Mouse (Mus musculus): ENCODE results near the gene Maneal.

The Maneal gene

DNA sequence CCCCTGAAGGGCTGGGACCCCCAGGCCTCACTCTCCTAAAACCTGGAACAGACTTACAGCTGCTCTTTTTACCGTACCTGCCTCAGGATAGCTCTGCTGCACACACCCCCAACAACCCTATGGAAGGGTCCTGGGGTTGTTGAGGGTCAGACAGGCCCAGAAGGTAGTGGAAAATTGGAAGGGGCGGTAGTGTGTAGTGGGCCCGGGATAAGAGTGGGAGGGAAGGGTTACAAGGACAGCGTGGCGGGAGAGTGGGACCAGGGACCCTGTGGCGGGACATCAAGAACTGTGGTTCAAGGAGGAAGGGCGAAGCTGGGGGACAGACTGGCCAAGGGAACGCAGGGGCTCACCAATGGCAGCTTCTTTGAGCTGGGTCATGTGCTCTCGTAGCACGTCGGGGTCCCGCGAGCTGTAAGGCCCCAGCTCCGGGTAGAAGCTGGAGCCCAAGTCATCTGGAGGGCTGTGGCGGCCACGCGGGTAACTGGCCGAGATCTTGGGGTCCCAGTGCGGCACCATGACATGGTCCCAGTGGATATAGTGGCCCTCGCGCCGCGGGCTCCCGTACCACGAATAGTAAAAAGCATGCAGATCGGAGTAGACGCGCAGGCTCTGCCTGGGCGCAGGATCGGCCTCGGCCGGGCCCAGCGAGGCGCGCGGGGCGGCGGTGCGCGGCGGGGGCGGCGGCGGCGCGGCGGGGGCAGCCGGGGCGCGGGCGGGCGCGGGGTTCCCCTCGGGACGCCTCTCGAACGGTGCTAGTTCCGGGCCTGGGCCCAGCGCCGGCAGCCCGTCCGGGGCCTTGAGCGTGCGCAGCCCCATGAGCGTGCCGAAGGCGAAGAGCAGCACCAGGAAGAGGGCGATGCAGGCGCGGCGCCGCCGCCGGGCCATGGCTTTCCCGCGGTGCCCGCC lies at the start of gene Maneal:
Maneal (minus strand) TSS at position 889 of the 906 bp plus-strand sequence.
- no peak for DNase-seq (ENCODE audit: low spot score in 2 of 2)

DNA sequence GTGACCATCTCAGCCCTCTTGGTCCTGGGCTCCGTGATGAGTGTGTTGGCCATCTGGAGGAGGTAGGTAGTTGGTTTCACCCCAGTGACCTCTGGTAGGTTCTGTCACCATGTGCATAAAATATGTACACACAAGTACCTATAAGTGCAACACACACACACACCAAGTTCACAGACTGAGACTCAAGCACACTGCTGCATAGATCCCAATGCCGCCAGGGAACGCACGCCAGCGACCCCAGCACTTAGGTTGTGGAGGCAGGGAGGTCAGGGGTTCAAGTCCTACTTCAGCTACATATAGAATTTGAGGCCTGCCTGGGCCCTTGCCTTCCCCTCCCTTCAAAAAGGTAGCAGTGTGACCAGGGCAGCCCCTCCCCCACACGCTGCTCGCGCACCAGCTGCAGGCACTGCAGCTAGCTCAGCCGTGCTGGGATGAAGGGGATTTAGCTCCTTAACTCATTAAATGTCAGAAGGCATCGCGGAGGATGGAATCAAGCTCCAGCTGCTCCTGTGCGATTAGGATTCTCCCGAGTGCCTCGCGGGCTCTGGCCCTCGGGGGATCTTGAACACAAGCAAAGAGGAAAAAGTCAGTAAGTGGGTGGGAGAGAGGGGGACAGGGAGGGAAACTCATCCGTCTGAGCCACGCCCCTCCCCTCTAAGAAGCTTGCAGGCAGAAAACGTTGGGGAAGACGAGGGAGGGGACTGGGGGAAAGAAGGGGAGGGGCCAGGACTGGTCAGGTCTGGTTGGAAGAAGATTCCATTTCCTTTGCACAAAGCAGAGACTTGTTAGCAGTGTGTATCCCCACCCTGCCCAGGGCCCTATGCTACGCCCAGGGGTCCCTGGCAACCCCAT lies 44.2 kb upstream of the Maneal start:
- DNase-seq (ENCODE audit: low spot score in 2 of 2): no peak

DNA sequence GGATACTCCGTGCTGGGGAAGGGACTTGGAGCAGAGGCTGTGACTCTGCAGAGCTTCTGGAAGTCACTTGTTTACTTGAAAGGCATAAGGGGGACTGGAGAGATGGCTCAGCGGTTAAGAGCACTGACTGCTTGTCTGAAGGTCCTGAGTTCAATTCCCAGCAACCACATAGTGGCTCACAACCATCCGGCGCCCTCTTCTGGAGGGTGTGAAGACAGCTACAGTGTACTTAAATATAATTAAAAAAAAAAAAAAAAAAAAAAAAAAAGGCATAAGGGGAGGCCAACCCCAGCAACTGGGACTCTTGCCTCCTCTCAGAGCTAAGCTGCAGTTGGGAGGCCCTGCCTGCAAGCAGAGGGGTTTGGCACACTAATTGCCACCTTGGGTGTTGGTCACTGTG lies 43.4 kb upstream of the Maneal start:
- no peak for DNase-seq (ENCODE audit: low spot score in 2 of 2)

DNA sequence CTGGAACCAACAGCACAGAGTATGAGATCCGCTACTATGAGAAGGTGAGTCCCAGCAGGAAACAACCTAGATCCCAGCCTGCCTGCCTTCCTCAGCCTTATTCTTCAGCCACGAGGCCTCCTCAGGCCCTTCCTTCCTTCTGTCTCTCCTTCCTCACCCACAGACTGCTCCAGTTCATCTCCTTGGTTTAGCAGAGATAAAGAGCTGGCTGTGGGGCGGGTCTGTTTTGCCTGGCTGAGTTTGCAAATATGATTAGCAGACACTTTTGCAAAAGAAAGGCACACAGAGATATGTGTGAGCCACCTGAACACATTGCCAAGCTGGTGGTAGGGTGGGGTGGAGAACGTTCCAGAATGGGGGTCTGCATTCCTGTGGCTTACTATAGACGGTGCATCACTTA lies 37.9 kb upstream of the Maneal start:
- no peak for DNase-seq (ENCODE audit: low spot score in 2 of 2)

DNA sequence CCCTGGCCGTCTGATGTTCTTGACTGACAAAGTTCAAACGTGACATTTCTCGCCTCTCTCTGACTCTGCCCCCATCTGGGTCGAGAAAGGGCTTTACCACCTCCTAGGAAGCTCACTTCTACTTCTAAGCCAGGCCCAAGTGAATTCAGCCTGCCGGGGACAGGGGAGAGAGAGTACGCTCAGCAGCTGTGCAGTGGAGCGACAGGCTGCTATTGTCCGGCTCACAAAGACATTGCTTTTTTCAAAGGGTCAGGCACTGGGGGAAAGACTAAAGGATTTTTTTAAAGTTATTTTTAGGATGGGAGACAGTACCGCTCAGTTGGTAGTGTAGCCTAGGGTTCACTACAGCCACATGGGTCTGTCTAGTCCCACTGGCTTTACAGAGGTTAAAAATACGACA lies 36.5 kb upstream of the Maneal start:
- DNase-seq (ENCODE audit: low spot score in 2 of 2): no peak

DNA sequence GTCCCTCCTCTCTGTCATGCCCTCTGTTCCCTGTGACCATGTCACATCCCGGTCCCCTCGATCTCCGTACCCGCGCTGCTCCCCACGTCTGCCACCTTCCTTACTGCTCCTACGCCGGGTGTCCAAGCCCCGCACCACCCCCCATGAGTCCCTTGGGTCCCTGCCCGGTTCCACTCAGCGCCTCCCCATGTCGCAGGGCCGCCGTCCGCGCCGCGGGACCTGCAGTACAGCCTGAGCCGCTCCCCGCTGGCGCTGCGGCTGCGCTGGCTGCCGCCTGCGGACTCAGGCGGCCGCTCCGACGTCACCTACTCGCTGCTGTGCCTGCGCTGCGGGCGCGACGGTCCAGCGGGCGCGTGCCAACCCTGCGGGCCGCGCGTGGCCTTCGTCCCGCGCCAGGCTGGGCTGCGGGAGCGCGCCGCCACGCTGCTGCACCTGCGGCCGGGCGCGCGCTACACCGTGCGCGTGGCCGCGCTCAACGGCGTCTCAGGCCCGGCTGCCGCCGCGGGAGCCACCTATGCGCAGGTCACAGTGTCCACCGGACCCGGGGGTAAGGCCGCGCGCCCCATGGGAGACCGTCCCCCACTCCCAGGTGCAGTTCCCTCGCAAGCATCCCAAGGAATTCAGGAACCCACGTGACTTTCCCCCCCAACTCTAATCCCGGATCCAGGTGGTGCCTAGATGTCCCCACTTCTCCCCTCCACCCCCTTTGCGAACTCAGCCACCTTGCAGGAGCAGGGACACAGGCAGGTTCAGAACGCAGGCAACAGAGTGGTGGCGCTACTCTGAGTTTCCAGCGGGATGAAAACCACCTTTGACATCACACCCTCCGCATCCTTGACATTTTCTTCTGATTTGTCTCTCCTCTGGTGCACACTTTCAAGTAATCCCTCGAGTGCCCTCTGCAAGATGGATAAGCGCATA lies 32.8 kb upstream of the Maneal start:
- DNase-seq (ENCODE audit: low spot score in 2 of 2): no peak

DNA sequence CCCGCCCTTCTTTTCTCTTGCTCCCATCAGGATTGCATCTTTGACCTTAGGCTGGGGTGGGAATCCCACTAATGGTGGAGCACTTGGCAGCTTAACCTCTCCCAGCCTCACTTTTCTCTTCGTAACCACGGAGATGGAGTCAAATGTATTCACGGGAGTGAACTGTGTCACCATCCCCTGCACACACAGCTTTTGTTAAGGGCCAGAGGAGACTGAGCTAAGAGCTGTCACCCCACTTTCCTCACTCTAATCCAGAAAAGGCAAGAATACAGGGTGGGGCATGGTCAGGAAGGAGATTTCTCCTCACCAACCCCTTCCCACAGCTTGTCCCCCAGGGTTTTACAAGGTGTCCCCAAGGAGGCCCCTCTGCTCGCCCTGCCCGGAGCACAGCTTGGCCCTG lies 31.8 kb upstream of the Maneal start:
- DNase-seq (ENCODE audit: low spot score in 2 of 2): no peak

DNA sequence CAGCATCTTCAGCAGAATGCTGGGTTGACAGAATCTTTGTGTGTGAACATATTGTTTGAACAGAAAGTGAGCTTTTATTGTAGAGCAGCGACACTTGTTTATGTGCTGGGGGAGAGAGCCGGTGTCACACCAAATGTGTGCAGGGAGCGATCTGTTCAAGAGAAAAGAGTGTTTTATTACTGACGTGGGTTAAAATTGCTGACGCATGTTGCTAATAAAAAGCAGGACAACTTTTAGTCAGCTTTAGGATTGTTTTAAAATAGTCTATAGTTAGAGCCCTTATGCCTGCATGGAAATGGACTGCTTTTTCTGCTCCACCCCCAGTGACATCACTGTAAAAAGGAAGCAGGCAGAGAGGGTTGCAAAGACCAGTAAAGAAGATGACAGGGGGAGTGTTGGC lies 28.9 kb upstream of the Maneal start:
- DNase-seq (ENCODE audit: low spot score in 2 of 2): no peak

DNA sequence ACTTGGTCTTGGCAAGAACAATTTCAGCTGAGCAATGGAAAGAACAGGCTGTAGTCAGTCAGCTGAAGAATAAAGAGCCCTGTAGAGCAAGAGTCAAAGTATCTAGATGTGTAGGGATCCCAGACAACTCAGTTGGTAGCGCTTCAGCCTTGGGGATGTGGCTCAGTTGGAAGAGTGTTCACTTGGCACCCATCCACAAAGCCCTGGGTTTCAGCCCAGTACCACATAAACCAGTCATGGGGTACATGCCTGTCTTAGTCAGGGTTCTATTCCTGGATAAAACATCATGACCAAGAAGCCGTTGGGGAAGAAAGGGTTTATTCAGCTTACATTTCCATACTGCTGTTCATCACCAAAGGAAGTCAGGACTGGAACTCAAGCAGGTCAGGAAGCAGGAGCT lies 28.0 kb upstream of the Maneal start:
- no peak for DNase-seq (ENCODE audit: low spot score in 2 of 2)

DNA sequence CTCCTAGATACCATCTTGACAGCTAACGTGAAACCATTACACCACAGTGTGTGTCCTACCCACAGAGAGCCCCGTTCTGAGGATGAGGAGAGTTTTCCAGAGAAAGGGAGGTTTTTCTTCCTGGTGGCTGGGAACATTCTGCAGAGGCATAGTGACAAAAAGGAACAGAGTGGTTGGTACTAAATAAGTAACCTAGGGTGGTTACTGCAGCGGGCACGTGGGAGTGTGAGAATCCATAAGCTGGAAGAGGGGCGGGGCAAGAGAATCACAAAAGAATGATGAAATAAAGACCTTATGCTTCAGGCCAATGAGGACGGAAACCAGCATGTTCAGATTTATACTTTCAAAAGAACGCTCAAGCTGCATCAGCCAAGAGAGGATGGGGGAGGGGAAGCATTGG lies 26.7 kb upstream of the Maneal start:
- DNase-seq (ENCODE audit: low spot score in 2 of 2): no peak

DNA sequence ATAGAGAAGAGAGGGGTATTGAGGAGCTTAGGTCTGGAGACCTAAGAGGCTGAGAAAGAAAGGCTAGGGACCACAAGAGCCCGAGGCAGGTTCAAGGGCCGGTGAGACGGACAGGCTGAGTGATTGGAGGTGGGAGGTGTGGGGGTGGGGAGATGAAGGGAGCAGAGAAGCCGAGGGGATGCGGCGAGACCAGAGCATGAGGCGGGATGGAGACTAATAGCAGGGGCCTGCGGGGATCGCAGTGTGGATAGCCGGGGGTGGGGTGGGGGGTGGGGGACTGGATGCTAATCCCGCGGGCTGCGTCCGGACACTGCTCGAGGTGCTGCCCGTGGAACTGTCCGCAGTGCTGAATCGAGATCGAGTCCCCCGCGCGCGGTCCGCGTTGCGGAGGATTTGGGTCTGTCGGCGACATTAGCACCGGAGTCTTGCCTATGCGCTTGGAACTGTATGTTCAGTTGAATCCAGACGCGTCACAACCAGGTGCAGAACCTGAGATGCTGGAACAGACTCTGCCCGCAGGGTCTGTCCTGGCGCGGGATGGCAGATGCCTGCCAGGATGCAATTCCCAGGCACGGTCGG lies 20.3 kb upstream of the Maneal start:
- DNase-seq (ENCODE audit: low spot score in 2 of 2): no peak

DNA sequence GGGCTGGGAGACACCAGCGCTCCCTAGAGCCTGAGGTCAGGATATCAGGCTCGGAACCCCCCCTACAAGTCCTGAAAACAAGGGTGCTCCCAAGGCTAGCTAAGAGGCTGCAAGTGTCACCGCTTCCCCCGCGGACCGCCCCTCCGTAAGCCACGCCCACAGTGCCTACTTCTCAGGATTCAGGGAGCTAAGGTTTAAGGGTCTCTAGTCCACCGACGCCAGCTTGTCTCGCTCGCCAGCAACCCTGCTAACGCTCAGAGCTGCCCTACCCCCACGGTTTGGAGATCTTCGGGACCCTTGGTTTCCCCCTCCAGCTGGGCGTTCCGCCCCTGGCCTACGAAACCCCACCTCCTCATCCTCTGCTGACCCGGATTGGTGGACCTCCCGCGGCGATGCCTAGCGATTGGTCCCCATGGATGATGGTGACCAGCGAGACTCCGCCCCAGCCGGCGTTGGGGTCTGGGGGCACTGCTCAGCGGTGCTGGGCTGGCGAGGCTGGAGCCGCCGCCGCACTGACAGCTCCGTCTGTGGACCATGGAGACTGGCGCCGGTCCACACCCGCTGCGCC lies 19.5 kb upstream of the Maneal start:
- DNase-seq (ENCODE audit: low spot score in 2 of 2): no peak

DNA sequence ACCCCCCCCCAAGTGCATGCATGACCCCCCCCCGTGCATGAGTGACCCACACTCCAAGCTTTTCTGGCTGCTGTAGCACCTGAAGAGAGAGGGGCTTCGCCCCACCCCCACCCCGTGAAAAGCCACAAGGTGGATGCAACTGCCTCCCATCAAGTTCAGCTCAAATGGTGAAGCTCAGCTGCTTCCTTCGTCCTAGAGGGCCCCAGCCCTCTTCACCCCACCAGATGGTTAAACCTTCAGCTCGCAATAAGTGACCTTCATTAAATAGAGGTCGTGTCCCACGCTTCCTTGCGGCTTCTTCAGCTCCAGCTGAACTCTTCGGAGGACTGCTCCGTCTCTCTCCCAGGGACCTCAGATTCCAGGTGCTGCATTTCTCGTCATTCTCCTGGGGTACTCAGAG lies 18.6 kb upstream of the Maneal start, which contains the start of gene Epha10:
Epha10 (plus strand) TSS at position 301 of the 400 bp plus-strand sequence.
- no peak for DNase-seq (ENCODE audit: low spot score in 2 of 2)

DNA sequence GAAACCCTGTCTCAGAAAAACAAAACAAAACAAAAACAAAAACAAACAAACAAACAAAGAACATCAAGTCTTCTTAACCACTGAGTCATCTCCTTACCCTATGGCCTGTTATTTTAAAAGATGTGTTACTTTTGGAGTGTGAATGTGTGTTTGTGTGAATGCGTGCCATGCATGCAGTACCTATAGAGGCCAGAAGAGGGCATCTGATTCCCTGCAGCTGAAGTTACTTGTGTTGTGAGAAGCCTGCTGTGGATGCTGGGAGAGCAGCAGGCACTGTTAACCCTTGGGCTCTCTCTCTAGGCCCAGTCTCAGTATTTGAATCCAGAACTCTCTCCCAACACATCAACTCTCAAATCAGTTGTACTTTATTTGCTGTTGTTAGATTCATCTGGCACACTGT lies 10.7 kb upstream of the Maneal start:
- DNase-seq (ENCODE audit: low spot score in 2 of 2): no peak

DNA sequence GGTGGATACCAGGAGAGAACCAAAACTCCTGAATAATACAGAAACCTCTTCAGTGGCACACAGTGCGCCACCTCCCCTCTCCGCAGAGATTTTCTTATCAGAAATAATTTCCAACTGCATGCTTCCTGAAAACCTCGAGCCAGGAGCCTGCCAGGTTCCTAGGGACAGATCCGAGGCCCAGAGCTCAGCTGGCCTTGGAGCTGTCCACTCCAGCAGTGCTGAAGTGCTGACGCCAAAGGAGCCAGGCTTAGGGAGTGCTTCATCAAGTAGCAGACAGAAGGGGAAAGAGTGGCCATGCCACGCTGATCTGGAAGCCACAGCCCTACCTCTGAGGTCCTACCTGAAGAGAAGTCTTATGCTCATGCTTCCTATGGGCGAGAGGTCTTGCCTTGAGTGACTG lies 1.5 kb downstream of the Maneal start:
- DNase-seq (ENCODE audit: low spot score in 2 of 2): peak; percentile 47 to 83

DNA sequence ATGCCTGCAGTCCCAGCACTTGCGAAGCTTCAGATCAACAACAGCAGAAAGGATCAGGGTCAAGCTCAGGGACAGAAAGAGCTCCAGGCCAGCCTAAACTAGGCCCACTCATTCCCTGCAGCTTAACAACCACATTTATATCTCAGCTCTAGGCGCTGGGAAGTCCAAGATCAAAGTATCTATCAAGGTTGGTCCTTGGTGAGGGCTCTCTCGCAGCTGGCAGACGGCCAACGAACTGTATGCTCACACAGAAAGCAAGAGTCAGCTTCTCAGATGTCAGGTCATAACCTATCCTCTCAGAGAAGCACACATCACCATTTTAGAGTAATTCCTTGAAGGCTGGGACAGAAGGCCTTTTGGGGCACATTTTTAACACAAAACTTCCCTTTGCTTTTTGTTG lies 3.6 kb downstream of the Maneal start:
- DNase-seq (ENCODE audit: low spot score in 2 of 2): no peak

DNA sequence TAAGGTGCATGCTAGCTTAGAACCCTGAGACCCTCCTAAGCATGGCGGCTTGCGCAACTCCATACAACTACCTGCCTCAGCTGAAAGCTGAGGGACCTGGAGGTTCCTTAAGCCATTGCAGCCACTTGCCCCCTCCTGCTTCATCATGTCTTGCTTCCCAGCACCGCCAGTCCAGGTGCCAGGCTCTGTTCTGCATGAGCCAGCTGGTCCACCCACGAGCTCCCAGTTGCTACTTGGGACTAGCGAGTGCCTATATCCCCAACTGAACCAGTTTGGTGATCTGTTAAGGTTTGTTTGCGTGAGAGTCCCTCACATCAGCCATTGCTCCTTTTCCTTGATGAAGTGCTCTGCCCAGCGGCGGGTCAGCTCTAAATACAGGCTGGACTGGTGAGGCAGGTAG lies 5.7 kb downstream of the Maneal start:
- DNase-seq (ENCODE audit: low spot score in 2 of 2): no peak

DNA sequence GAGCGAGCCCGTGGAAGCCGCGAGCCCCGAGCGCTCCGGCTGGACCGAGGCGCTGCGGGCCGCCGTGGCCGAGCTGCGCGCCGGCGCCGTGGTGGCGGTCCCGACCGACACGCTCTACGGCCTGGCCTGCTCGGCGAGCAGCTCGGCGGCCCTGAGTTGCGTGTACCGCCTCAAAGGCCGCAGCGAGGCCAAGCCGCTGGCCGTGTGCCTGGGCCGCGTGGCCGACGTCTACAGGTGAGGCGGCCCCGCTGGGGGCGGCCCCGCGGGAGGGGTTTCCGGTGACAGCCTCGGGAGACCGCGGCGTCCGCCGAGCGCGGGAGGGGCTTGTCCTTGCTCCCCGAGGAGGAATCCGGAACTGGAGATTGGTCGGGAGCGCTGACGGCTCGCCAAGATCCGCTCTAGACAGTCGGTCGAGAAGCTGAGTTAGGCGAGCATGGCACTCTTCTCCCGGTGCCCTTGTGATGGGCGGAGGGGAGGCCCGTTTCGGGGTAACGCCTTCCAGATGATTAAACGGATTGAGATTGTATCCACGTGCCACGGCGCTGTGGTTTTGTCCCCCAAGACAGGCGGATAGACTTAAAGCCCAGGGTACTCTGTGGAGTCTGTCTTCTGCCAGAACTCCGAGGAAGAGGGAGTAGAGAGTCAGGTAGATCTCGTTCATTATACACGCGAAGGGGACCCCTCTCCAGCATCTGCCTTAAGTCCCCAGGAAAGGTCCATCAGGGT lies 10.9 kb downstream of the Maneal start, which contains the start of gene 1110065P20Rik:
1110065P20Rik (minus strand) TSS at position 264 of the 726 bp plus-strand sequence.
- DNase-seq (ENCODE audit: low spot score in 2 of 2): peak; percentile 69 to 84

DNA sequence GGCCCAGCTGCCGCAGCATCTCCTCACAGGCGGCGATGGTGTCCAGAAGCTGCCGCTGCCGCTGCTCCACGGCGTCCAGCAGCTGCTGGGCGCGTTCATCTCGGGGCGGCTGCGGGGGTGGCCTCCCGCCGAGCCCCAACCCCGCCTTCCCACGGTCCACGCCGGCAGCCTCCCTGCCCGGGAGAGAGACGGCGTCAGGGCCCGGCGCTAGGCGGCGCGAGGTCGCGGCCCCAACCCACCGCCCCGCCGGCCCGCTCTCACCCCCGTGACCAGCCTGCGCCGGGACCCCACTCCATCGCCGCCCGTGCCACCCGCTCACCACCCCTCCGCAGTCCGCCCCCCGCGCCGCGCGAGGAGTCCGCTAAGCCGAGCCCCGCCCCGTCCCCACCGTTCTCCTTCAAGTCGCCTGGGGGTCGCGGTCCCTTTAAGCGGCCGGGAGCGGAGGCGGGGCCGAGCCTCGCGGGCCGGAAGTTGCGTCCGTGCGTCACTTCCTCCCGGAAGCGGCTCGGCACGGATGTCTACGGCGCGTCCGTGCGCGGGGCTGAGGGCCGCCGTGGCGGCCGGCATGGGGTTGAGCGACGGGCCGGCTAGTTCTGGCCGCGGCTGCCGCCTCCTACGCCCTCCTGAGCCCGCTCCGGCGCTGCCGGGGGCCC lies 11.6 kb downstream of the Maneal start, which contains the start of gene Yrdc:
Yrdc (plus strand) TSS at position 419 of the 653 bp plus-strand sequence.
- peak; percentile 91 to 96 for DNase-seq (ENCODE audit: low spot score in 2 of 2)
